Mouse (Mus musculus) heart, postnatal 0 days (tissue): ENCODE data around the gene Daglb.
A peak's percentile ranks its signal among the peaks of the same experiment; 100 is the strongest.

Experiments used
- CTCF ChIP-seq: IDR thresholded peaks from 2 replicates; pipeline ENCODE4 v1.5.1; 2016; ENCODE audit warnings: antibody characterized with exemption, control low read depth, low read depth
- EP300 ChIP-seq: IDR thresholded peaks from 2 replicates; pipeline ENCODE4 v1.6.1; 2016; ENCODE audit warnings: antibody characterized with exemption, low read depth

GRCm38 (mm10) chr5:143434421-143434820, 30.0 kb upstream of the Daglb start:
- TF ChIP-seq EP300, result no peak
- peak; percentile 89 for TF ChIP-seq CTCF
